Mouse (Mus musculus) lung, embryonic 16.5 days (tissue): ENCODE measurements around the gene Ebf1. TPM values are rescaled to one million over a fixed set of nuclear protein-coding genes. Genes with fewer than 3 reads are reported as not detected.

ENCODE experiments used
- ATAC-seq: fragments of 200-750 bp; cut with Nextera tagmentation; 2 replicates; pipeline ENCODE4 v1.8.0; 2017; ENCODE audit warnings: low read depth, mild to moderate bottlenecking, moderate library complexity
- H3K27ac ChIP-seq: fragments of 300-500 bp; sonication (generic); 2 replicates; pipeline ENCODE4 v1.5.1; 2014; ENCODE audit warnings: mild to moderate bottlenecking, control low read depth, low read length
- H3K27me3 ChIP-seq: fragments of 300-500 bp; sonication (generic); 2 replicates; pipeline ENCODE4 v1.6.1; 2014; ENCODE audit warnings: low read depth, low read length, mixed read lengths; ENCODE audit not compliant: control insufficient read depth, insufficient read depth
- H3K36me3 ChIP-seq: fragments of 300-500 bp; sonication (generic); 2 replicates; pipeline ENCODE4 v1.6.1; 2014; ENCODE audit warnings: low read length; ENCODE audit not compliant: control insufficient read depth, insufficient read depth
- H3K4me1 ChIP-seq: fragments of 300-500 bp; sonication (generic); replicated peaks from 2 replicates; pipeline ENCODE4 v1.6.1; 2014; ENCODE audit warnings: low read length, mixed read lengths; ENCODE audit not compliant: control insufficient read depth, insufficient read depth
- H3K4me2 ChIP-seq: fragments of 300-500 bp; sonication (generic); 2 replicates; pipeline ENCODE4 v1.6.1; 2014; ENCODE audit warnings: low read depth, low read length, control low read depth
- H3K4me3 ChIP-seq: fragments of 300-500 bp; sonication (generic); 2 replicates; pipeline ENCODE4 v1.5.1; 2014; ENCODE audit warnings: mild to moderate bottlenecking, low read length, control low read depth
- H3K9ac ChIP-seq: fragments of 300-500 bp; sonication (generic); 2 replicates; pipeline ENCODE4 v1.6.1; 2014; ENCODE audit warnings: low read length, control low read depth
- H3K9me3 ChIP-seq: fragments of 300-500 bp; sonication (generic); 2 replicates; pipeline ENCODE4 v1.6.1; 2016; ENCODE audit warnings: low read length; ENCODE audit not compliant: control insufficient read depth
- WGBS: fragments of 180-500 bp; shearing (Covaris S2); extraction: QIAGEN DNeasy Blood & Tissue Kit; methylation state at CpG from one replicate; pipeline ENCODE4 v1.1.7; 2014; 5-methylcytosine and 5-hydroxymethylcytosine counted together
- polyA plus RNA-seq: library from polyadenylated mRNA; unstranded; fragments of >200 nt; fragmentation: Nextera tagmentation; extraction: Ambion mirVana; gene quantifications from 2 replicates; pipeline ENCODE4 v1.2.1, GENCODE M21; 2015

Ebf1 gene
- polyA plus RNA-seq, 1 experiment from 2014 or later = 12.8 TPM

DNA sequence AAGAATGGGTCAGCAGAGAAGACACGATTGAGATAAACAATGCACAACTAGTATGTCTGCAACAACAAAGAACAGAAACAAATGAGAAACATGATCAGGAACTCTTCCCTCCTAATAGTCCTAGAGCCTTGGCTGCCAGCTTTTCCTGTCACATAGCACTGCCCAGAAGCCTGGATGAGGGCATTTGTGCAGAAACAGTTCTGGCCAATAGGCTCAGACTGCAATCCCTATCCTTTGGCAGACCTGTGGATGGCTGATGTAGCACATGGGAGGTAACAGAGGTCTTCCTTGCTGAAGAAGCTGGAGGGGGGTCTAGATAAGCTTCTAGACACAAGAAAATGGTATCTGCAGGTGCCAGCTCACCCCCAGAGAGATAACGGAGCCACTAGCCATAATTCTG is 64.2 kb downstream of the Ebf1 start:
- no peak overlapping the region for H3K4me3 ChIP-seq
- H3K9ac ChIP-seq = no peak overlapping the region
- H3K4me1 ChIP-seq = peaks cover 11% of the 10 kb centered on the region
- H3K27ac ChIP-seq = no peak overlapping the region
- WGBS = 75% methylated on average over 2 of the region's 2 CpGs
- no peaks in the 10 kb centered on the region for H3K36me3 ChIP-seq
- H3K9me3 ChIP-seq = no peaks in the 10 kb centered on the region
- H3K4me2 ChIP-seq = no peak overlapping the region
- ATAC-seq = no peak
- H3K27me3 ChIP-seq = peaks cover 4% of the 10 kb centered on the region; the same call in 1 of the 2 replicates

DNA sequence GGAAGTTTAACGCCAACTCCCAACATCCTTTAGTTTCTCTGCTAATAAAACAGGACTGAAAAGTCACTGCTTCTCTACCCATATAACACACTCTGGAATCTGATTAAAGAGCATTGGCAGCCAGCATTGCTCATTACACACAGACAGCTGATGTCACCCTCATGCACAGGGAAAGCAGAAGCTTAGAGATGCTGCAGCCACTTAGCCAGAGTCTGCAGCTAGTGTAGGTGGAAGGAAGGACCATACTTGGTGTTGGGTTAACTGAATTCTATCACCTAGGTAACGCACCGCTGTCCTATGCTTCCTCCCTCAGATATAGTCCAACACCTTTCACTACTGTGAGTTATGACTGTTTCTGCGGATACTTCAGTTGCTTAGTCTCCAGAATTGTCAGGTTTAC is 64.9 kb downstream of the Ebf1 start:
- ATAC-seq = no peak

DNA sequence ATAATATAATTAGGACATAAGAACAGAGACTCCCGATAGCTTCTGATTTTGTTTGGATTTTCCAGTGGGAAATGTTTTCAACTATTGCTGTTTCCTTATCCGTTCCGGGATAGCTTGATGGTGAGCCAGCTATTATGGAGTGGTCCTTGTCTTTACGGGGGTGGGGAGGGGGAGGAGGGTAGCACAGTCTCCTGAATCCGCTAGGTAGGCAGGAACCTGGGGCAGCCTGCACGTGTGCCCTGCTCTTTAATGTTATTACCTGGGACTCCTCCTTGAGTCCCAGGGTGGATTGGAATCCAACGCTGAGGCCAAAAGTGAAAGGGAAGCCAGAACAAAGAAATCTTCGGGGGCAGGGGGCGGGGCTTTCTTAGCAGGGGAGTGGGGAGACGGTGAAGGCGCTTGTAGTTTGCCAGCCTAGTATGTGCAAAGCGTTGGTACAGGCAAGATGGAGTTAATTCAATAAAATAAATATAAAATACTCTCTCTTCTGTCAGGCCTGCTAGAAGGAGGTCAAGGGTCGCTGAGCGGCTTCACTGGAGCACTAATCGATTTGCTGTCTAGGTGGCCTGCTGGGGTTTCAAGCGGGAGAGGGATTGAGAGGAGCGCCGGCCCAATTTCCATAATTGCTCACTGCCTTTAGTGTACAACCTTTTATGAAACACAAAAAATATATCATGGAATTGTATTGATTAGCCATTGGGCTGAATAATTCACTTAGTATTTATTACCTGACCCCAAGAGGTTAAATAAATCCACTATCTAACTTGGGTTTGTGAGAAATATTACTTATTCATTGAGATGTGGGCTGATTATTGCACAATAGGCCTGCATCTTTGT is 65.8 kb downstream of the Ebf1 start:
- Histone ChIP-seq H3K4me2 (no peak overlapping the region), H3K4me3 (no peak overlapping the region), H3K27ac (no peak overlapping the region), H3K9me3 (no peaks in the 10 kb centered on the region), H3K9ac (no peak overlapping the region), H3K4me1 (peaks cover 11% of the 10 kb centered on the region), H3K27me3 (peaks cover 4% of the 10 kb centered on the region; the same call in 1 of the 2 replicates), H3K36me3 (no peaks in the 10 kb centered on the region)
- 40% methylated on average over 18 of the region's 18 CpGs for WGBS
- no peak for ATAC-seq

More for the DNA sequence above, 64.9 kb downstream of the Ebf1 start:
- WGBS = 91% methylated on average over 4 of the region's 4 CpGs
- Histone ChIP-seq H3K9me3 (no peaks in the 10 kb centered on the region), H3K4me3 (no peak overlapping the region), H3K27ac (no peak overlapping the region), H3K27me3 (peaks cover 4% of the 10 kb centered on the region; the same call in 1 of the 2 replicates), H3K4me1 (peaks cover 11% of the 10 kb centered on the region), H3K36me3 (no peaks in the 10 kb centered on the region), H3K9ac (no peak overlapping the region), H3K4me2 (no peak overlapping the region)

GRCm38 (mm10) chr11:44684486-44685076 is 67.5 kb downstream of the Ebf1 start:
- peak; percentile 58 for ATAC-seq
- H3K4me2 ChIP-seq = peak overlapping the region; percentile 13
- no peaks in the 10 kb centered on the region for H3K9me3 ChIP-seq
- H3K27ac ChIP-seq = peak overlapping the region; percentile 23; the same call in 1 of the 2 replicates
- H3K27me3 ChIP-seq = peaks cover 4% of the 10 kb centered on the region; the same call in 1 of the 2 replicates
- H3K36me3 ChIP-seq = no peaks in the 10 kb centered on the region
- H3K4me1 ChIP-seq = peaks cover 11% of the 10 kb centered on the region
- 38% methylated on average over 20 of the region's 20 CpGs for WGBS
- H3K4me3 ChIP-seq = no peak overlapping the region
- H3K9ac ChIP-seq = no peak overlapping the region

- H3K36me3 ChIP-seq = no peaks in the 10 kb centered on the region
- peaks cover 4% of the 10 kb centered on the region; the same call in 1 of the 2 replicates for H3K27me3 ChIP-seq
- no peak overlapping the region for H3K9ac ChIP-seq
- peaks cover 11% of the 10 kb centered on the region for H3K4me1 ChIP-seq
- no peak overlapping the region for H3K4me3 ChIP-seq
- no peak overlapping the region for H3K27ac ChIP-seq
- H3K9me3 ChIP-seq = no peaks in the 10 kb centered on the region
- peak; percentile 36; the same call in 1 of the 2 replicates for ATAC-seq
- peak overlapping the region; percentile 13; the same call in 1 of the 2 replicates for H3K4me2 ChIP-seq
- 29% methylated on average over 3 of the region's 3 CpGs for WGBS
These were observed 68.0 kb downstream of the Ebf1 start for GRCm38 (mm10) chr11:44685129-44685528.

GRCm38 (mm10) chr11:44685911-44686361 is 68.8 kb downstream of the Ebf1 start:
- 24% methylated on average over 21 of the region's 21 CpGs for WGBS
- Histone ChIP-seq H3K27me3 (0 out of 2 replicates have a peak, but pooled peaks cover 2% of the 10 kb centered on the region), H3K9me3 (no peaks in the 10 kb centered on the region), H3K4me2 (peak overlapping the region; percentile 34), H3K4me1 (peaks cover 11% of the 10 kb centered on the region), H3K27ac (no peak overlapping the region), H3K36me3 (no peaks in the 10 kb centered on the region), H3K4me3 (peak overlapping the region; percentile 2; the same call in 1 of the 2 replicates), H3K9ac (0 out of 2 replicates have a peak overlapping the region, but pooled peaks have one; percentile 1)
- ATAC-seq = peak; percentile 48; the same call in 1 of the 2 replicates

DNA sequence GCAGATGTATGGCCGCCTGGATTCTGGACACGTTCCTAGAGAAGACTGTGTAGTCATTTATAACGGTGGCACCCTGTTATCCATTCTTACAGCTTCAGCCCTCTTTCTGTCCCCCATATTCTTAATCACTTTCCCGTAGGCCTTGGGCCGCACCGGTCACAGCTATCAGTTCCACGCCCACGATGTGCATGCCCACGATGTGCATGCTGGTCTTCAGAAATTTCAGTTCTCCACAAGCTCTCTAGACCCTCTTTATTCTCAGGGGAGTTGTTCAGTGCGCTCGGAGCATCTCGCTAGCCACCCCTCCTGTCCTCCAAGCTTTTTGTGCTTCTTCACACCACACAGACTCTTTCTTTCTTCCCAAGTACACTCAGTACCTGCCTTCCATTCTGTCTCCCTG is 69.3 kb downstream of the Ebf1 start:
- WGBS = 64% methylated on average over 12 of the region's 12 CpGs
- ATAC-seq = no peak
- H3K9ac ChIP-seq = no peak overlapping the region
- no peaks in the 10 kb centered on the region for H3K9me3 ChIP-seq
- no peaks in the 10 kb centered on the region for H3K36me3 ChIP-seq
- peak overlapping the region; percentile 34 for H3K4me2 ChIP-seq
- no peak overlapping the region for H3K27ac ChIP-seq
- H3K4me1 ChIP-seq = peaks cover 11% of the 10 kb centered on the region
- no peak overlapping the region for H3K4me3 ChIP-seq
- H3K27me3 ChIP-seq = 0 out of 2 replicates have a peak, but pooled peaks cover 2% of the 10 kb centered on the region

DNA sequence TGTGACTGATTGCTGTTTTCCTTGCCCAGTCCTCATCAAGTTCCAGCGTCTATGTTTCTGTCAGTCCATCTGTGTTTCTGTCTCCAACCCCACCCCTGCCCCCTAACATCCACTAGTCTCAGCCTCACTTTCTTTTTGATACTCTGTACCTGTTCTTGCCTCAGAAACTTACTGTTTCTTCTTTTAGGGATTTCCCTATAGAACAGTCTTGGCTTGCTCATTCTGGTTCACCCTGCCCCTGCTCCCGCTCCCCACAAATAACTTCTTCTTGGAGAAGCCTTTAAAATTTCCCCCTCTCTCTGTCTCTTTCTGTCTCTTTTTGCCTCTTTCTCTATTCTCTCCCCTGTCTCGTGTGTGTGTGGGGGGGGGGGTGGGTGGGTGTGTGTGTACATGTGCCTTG is 71.4 kb downstream of the Ebf1 start:
- H3K27ac ChIP-seq = no peak overlapping the region
- no peak overlapping the region for H3K4me3 ChIP-seq
- H3K27me3 ChIP-seq = peaks cover 2% of the 10 kb centered on the region; the same call in 1 of the 2 replicates
- H3K4me2 ChIP-seq = no peak overlapping the region
- H3K36me3 ChIP-seq = no peaks in the 10 kb centered on the region
- H3K4me1 ChIP-seq = peaks cover 11% of the 10 kb centered on the region
- no peaks in the 10 kb centered on the region for H3K9me3 ChIP-seq
- 71% methylated on average over 3 of the region's 3 CpGs for WGBS
- H3K9ac ChIP-seq = no peak overlapping the region
- no peak for ATAC-seq
